Mouse (Mus musculus) stomach, postnatal 0 days (tissue): ENCODE measurements around the gene Eva1a.

Experiments used
- CTCF ChIP-seq: IDR thresholded peaks from 2 replicates; pipeline ENCODE4 v1.5.1; 2016; ENCODE audit warnings: antibody characterized with exemption, low read depth, mild to moderate bottlenecking, moderate library complexity
- EP300 ChIP-seq: optimal IDR thresholded peaks from 2 replicates; pipeline ENCODE3; 2016; ENCODE audit warnings: antibody characterized with exemption

- no peak for TF ChIP-seq EP300
- no peak for TF ChIP-seq CTCF
Observed at GRCm38 (mm10) chr6:82040834-82041487, at the start of gene Eva1a.
